Mouse (Mus musculus): ENCODE measurements around the gene Gm10392. TPM values are rescaled to one million over a fixed set of nuclear protein-coding genes. Genes with fewer than 3 reads are reported as not detected.
A peak's percentile ranks its signal among the peaks of the same experiment; 100 is the strongest.

The Gm10392 gene
- polyA plus RNA-seq, 1 experiment from 2014 or later: not detected

GRCm38 (mm10) chr11:77489591-77490235 lies 29.3 kb downstream of the Gm10392 start, which contains the start of gene Ankrd13b:
Gene Ankrd13b (minus strand): TSS chr11:77489678.
- no peaks in the 10 kb centered on the region for H3K9me3 ChIP-seq (replicated peaks; ENCODE audit: control insufficient read depth, low read length, poor library complexity, severe bottlenecking)
- peak within 1 kb of the TSS; percentile 92 for H3K27ac ChIP-seq (ENCODE audit: low read length)
- peak; percentile 64 for ATAC-seq
- peak within 1 kb of the TSS; percentile 91 for H3K9ac ChIP-seq (ENCODE audit: low read depth, low read length)
- H3K27me3 ChIP-seq (ENCODE audit: control insufficient read depth, insufficient read depth, low read depth, low read length): no peaks in the 10 kb centered on the region
- no peaks in the 10 kb centered on the region for H3K36me3 ChIP-seq (ENCODE audit: control insufficient read depth, insufficient read depth, low read length)
- peak within 1 kb of the TSS; percentile 91 for H3K4me3 ChIP-seq (ENCODE audit: low read depth, low read length)
- H3K4me2 ChIP-seq (ENCODE audit: low read length): peak within 1 kb of the TSS; percentile 94
- H3K4me1 ChIP-seq (ENCODE audit: control insufficient read depth, insufficient read depth, low read length): peaks cover 69% of the 10 kb centered on the region
- under 1% methylated on average over 47 of the region's 87 CpGs for WGBS

GRCm38 (mm10) chr11:77488771-77489581 lies 30.0 kb downstream of the Gm10392 start:
- Histone ChIP-seq H3K9ac (ENCODE audit: low read depth, low read length) (peak overlapping the region; percentile 91), H3K27me3 (ENCODE audit: control insufficient read depth, insufficient read depth, low read depth, low read length) (no peaks in the 10 kb centered on the region), H3K36me3 (ENCODE audit: control insufficient read depth, insufficient read depth, low read length) (no peaks in the 10 kb centered on the region), H3K9me3 (replicated peaks; ENCODE audit: control insufficient read depth, low read length, poor library complexity, severe bottlenecking) (no peaks in the 10 kb centered on the region), H3K27ac (ENCODE audit: low read length) (peak overlapping the region; percentile 92), H3K4me2 (ENCODE audit: low read length) (peak overlapping the region; percentile 94), H3K4me3 (ENCODE audit: low read depth, low read length) (peak overlapping the region; percentile 91), H3K4me1 (ENCODE audit: control insufficient read depth, insufficient read depth, low read length) (peaks cover 64% of the 10 kb centered on the region)
- ATAC-seq: no peak
- 2% methylated on average over 39 of the region's 55 CpGs for WGBS

- Histone ChIP-seq H3K4me3 (ENCODE audit: low read depth, low read length) (peak overlapping the region; percentile 11), H3K4me2 (ENCODE audit: low read length) (peak overlapping the region; percentile 94), H3K4me1 (ENCODE audit: control insufficient read depth, insufficient read depth, low read length) (peaks cover 57% of the 10 kb centered on the region), H3K27ac (ENCODE audit: low read length) (peak overlapping the region; percentile 12; the same call in 1 of the 2 replicates), H3K9me3 (replicated peaks; ENCODE audit: control insufficient read depth, low read length, poor library complexity, severe bottlenecking) (no peaks in the 10 kb centered on the region), H3K27me3 (ENCODE audit: control insufficient read depth, insufficient read depth, low read depth, low read length) (no peaks in the 10 kb centered on the region), H3K9ac (ENCODE audit: low read depth, low read length) (peak overlapping the region; percentile 33), H3K36me3 (ENCODE audit: control insufficient read depth, insufficient read depth, low read length) (no peaks in the 10 kb centered on the region)
- WGBS: 43% methylated on average over 5 of the region's 5 CpGs
- ATAC-seq: no peak
Observed at GRCm38 (mm10) chr11:77486798-77487197, 32.2 kb downstream of the Gm10392 start.

GRCm38 (mm10) chr11:77485229-77485628 lies 33.8 kb downstream of the Gm10392 start:
- H3K4me1 ChIP-seq (ENCODE audit: control insufficient read depth, insufficient read depth, low read length): peaks cover 44% of the 10 kb centered on the region
- H3K27me3 ChIP-seq (ENCODE audit: control insufficient read depth, insufficient read depth, low read depth, low read length): no peaks in the 10 kb centered on the region
- no peaks in the 10 kb centered on the region for H3K36me3 ChIP-seq (ENCODE audit: control insufficient read depth, insufficient read depth, low read length)
- 41% methylated on average over 6 of the region's 6 CpGs for WGBS
- H3K4me3 ChIP-seq (ENCODE audit: low read depth, low read length): no peak overlapping the region
- no peak for ATAC-seq
- H3K4me2 ChIP-seq (ENCODE audit: low read length): no peak overlapping the region
- H3K9ac ChIP-seq (ENCODE audit: low read depth, low read length): no peak overlapping the region
- no peaks in the 10 kb centered on the region for H3K9me3 ChIP-seq (replicated peaks; ENCODE audit: control insufficient read depth, low read length, poor library complexity, severe bottlenecking)
- no peak overlapping the region for H3K27ac ChIP-seq (ENCODE audit: low read length)

GRCm38 (mm10) chr11:77483510-77484255 lies 35.3 kb downstream of the Gm10392 start:
- Histone ChIP-seq H3K27me3 (ENCODE audit: control insufficient read depth, insufficient read depth, low read depth, low read length) (no peaks in the 10 kb centered on the region), H3K27ac (ENCODE audit: low read length) (no peak overlapping the region), H3K4me2 (ENCODE audit: low read length) (no peak overlapping the region), H3K4me3 (ENCODE audit: low read depth, low read length) (no peak overlapping the region), H3K36me3 (ENCODE audit: control insufficient read depth, insufficient read depth, low read length) (no peaks in the 10 kb centered on the region), H3K9ac (ENCODE audit: low read depth, low read length) (no peak overlapping the region), H3K9me3 (replicated peaks; ENCODE audit: control insufficient read depth, low read length, poor library complexity, severe bottlenecking) (no peaks in the 10 kb centered on the region), H3K4me1 (ENCODE audit: control insufficient read depth, insufficient read depth, low read length) (peaks cover 41% of the 10 kb centered on the region)
- ATAC-seq: no peak
- 78% methylated on average over 11 of the region's 11 CpGs for WGBS

- Histone ChIP-seq H3K4me1 (ENCODE audit: control insufficient read depth, insufficient read depth, low read length) (peaks cover 35% of the 10 kb centered on the region), H3K4me3 (ENCODE audit: low read depth, low read length) (no peak overlapping the region), H3K36me3 (ENCODE audit: control insufficient read depth, insufficient read depth, low read length) (no peaks in the 10 kb centered on the region), H3K9me3 (replicated peaks; ENCODE audit: control insufficient read depth, low read length, poor library complexity, severe bottlenecking) (no peaks in the 10 kb centered on the region), H3K27ac (ENCODE audit: low read length) (no peak overlapping the region), H3K4me2 (ENCODE audit: low read length) (no peak overlapping the region), H3K9ac (ENCODE audit: low read depth, low read length) (no peak overlapping the region), H3K27me3 (ENCODE audit: control insufficient read depth, insufficient read depth, low read depth, low read length) (no peaks in the 10 kb centered on the region)
- 87% methylated on average over 3 of the region's 3 CpGs for WGBS
- ATAC-seq: no peak
Observed at GRCm38 (mm10) chr11:77483043-77483442, 36.0 kb downstream of the Gm10392 start.

GRCm38 (mm10) chr11:77476895-77477294 lies 42.1 kb downstream of the Gm10392 start:
- Histone ChIP-seq H3K9ac (ENCODE audit: low read depth, low read length) (no peak overlapping the region), H3K27me3 (ENCODE audit: control insufficient read depth, insufficient read depth, low read depth, low read length) (no peaks in the 10 kb centered on the region), H3K4me2 (ENCODE audit: low read length) (no peak overlapping the region), H3K36me3 (ENCODE audit: control insufficient read depth, insufficient read depth, low read length) (peaks cover 6% of the 10 kb centered on the region; the same call in 1 of the 2 replicates), H3K27ac (ENCODE audit: low read length) (no peak overlapping the region), H3K4me1 (ENCODE audit: control insufficient read depth, insufficient read depth, low read length) (no peaks in the 10 kb centered on the region), H3K9me3 (replicated peaks; ENCODE audit: control insufficient read depth, low read length, poor library complexity, severe bottlenecking) (no peaks in the 10 kb centered on the region), H3K4me3 (ENCODE audit: low read depth, low read length) (no peak overlapping the region)
- no peak for ATAC-seq
- 91% methylated on average over 6 of the region's 6 CpGs for WGBS

GRCm38 (mm10) chr11:77476216-77476615 lies 42.8 kb downstream of the Gm10392 start:
- Histone ChIP-seq H3K9me3 (replicated peaks; ENCODE audit: control insufficient read depth, low read length, poor library complexity, severe bottlenecking) (no peaks in the 10 kb centered on the region), H3K27ac (ENCODE audit: low read length) (no peak overlapping the region), H3K4me3 (ENCODE audit: low read depth, low read length) (no peak overlapping the region), H3K9ac (ENCODE audit: low read depth, low read length) (no peak overlapping the region), H3K4me1 (ENCODE audit: control insufficient read depth, insufficient read depth, low read length) (no peaks in the 10 kb centered on the region), H3K36me3 (ENCODE audit: control insufficient read depth, insufficient read depth, low read length) (peaks cover 13% of the 10 kb centered on the region), H3K4me2 (ENCODE audit: low read length) (no peak overlapping the region), H3K27me3 (ENCODE audit: control insufficient read depth, insufficient read depth, low read depth, low read length) (no peaks in the 10 kb centered on the region)
- no peak for ATAC-seq
- WGBS: 96% methylated on average over 14 of the region's 14 CpGs
